In genomic region chr12:37450366-37451156, GRCm38 (mm10) we compare ENCODE assay signal across 9 mouse cellular contexts.
DNase-seq lines count a peak whose midpoint lies in the region; ATAC-seq and TF ChIP-seq lines count a peak whose summit lies in the region.
"Had no signal": no experiment of that assay in that cellular context is flagged by ENCODE, and none has a peak within 500 bp of the region (broad histone marks: within the 10 kb centered on the region; RNA-seq: fewer than 3 reads in every experiment).

No protein-coding gene starts in this region.

- H3K36me3 ChIP-seq in liver, adult 2 months (ENCODE audit: control insufficient read depth, insufficient read depth, low read length): peaks cover 2% of the 10 kb centered on the region; the same call in 1 of the 2 replicates
- H3K36me3 ChIP-seq in liver, embryonic 12.5 days: no peaks in the 10 kb centered on the region
- H3K36me3 ChIP-seq in embryonic facial prominence, embryonic 14.5 days (ENCODE audit: control insufficient read depth, insufficient read depth, low read length): no peaks in the 10 kb centered on the region
- no peaks in the 10 kb centered on the region for H3K36me3 ChIP-seq in neural tube, embryonic 12.5 days
- H3K36me3 ChIP-seq: embryonic facial prominence, embryonic 12.5 days had no signal

- H3K4me2 ChIP-seq in liver, embryonic 12.5 days: no peak overlapping the region
- H3K4me2 ChIP-seq in embryonic facial prominence, embryonic 14.5 days (ENCODE audit: low read depth, low read length): no peak overlapping the region
- H3K4me2 ChIP-seq in neural tube, embryonic 12.5 days (replicated peaks): no peak overlapping the region
- H3K4me2 ChIP-seq: embryonic facial prominence, embryonic 12.5 days had no signal

- no peaks in the 10 kb centered on the region for H3K4me1 ChIP-seq in liver, adult 2 months (ENCODE audit: control insufficient read depth, insufficient read depth, low read length)
- H3K4me1 ChIP-seq in liver, embryonic 12.5 days: no peaks in the 10 kb centered on the region
- no peaks in the 10 kb centered on the region for H3K4me1 ChIP-seq in embryonic facial prominence, embryonic 14.5 days (ENCODE audit: control insufficient read depth, insufficient read depth, low read length)
- H3K4me1 ChIP-seq in neural tube, embryonic 12.5 days: no peaks in the 10 kb centered on the region
- H3K4me1 ChIP-seq: embryonic facial prominence, embryonic 12.5 days had no signal

- no peak for TF ChIP-seq POLR2A in liver, adult 2 months (IDR thresholded peaks at IDR 0.05; ENCODE audit: extremely low read depth, insufficient read depth, low read length)

- no peaks in the 10 kb centered on the region for H3K9me3 ChIP-seq in liver, embryonic 12.5 days (replicated peaks)
- no peaks in the 10 kb centered on the region for H3K9me3 ChIP-seq in embryonic facial prominence, embryonic 14.5 days (ENCODE audit: control insufficient read depth, low read length)
- no peaks in the 10 kb centered on the region for H3K9me3 ChIP-seq in neural tube, embryonic 12.5 days
- H3K9me3 ChIP-seq: embryonic facial prominence, embryonic 12.5 days had no signal

- DNase-seq in liver, adult 2 months (ENCODE audit: extremely low read depth, low read depth, low spot score): peak; percentile 32
- DNase-seq in adrenal gland, postnatal 14 days: peak; percentile 56
- DNase-seq in embryonic facial prominence, embryonic 14.5 days (ENCODE audit: low spot score): peak; percentile 91
- peak; percentile 31 for DNase-seq in induced T-regulatory cell, adult 2 months (ENCODE audit: low read depth)
- DNase-seq in left cerebral cortex, postnatal 36 days (ENCODE audit: low spot score in 2 of 2): peak; percentile 16 to 34

- no peaks in the 10 kb centered on the region for H3K27me3 ChIP-seq in liver, adult 2 months (ENCODE audit: control insufficient read depth, insufficient read depth, low read length)
- no peaks in the 10 kb centered on the region for H3K27me3 ChIP-seq in liver, embryonic 12.5 days (replicated peaks)
- no peaks in the 10 kb centered on the region for H3K27me3 ChIP-seq in embryonic facial prominence, embryonic 14.5 days (replicated peaks; ENCODE audit: control insufficient read depth, insufficient read depth, low read length)
- no peaks in the 10 kb centered on the region for H3K27me3 ChIP-seq in neural tube, embryonic 12.5 days (replicated peaks)
- H3K27me3 ChIP-seq: embryonic facial prominence, embryonic 12.5 days had no signal

- WGBS in liver, adult 2 months: 31% methylated on average over 6 of the region's 6 CpGs
- 11% methylated on average over 6 of the region's 6 CpGs for WGBS in liver, embryonic 12.5 days (ENCODE audit: insufficient replicate concordance)
- WGBS in embryonic facial prominence, embryonic 14.5 days: 11% methylated on average over 6 of the region's 6 CpGs
- 14% methylated on average over 6 of the region's 6 CpGs for WGBS in neural tube, embryonic 12.5 days

- 0 out of 2 replicates have a peak, but pooled peaks have one; percentile 11 for TF ChIP-seq CTCF in liver, adult 2 months (IDR thresholded peaks at IDR 0.05; ENCODE audit: low read depth, low read length)

- no peak overlapping the region for H3K4me3 ChIP-seq in liver, adult 2 months (ENCODE audit: insufficient read depth, low read depth, low read length)
- H3K4me3 ChIP-seq in liver, embryonic 12.5 days: no peak overlapping the region
- no peak overlapping the region for H3K4me3 ChIP-seq in embryonic facial prominence, embryonic 14.5 days (ENCODE audit: low read depth, low read length)
- no peak overlapping the region for H3K4me3 ChIP-seq in neural tube, embryonic 12.5 days
- H3K4me3 ChIP-seq: embryonic facial prominence, embryonic 12.5 days had no signal

- intact Hi-C loops in left cerebral cortex, postnatal 36 days (cut with DNase I): loop anchor here (2.0 kb wide), 1 partner anchor 736 kb away; no protein-coding TSS in a partner anchor

- no peak overlapping the region for H3K9ac ChIP-seq in liver, adult 2 months (ENCODE audit: low read depth, low read length)
- no peak overlapping the region for H3K9ac ChIP-seq in liver, embryonic 12.5 days
- H3K9ac ChIP-seq in embryonic facial prominence, embryonic 14.5 days (ENCODE audit: low read depth, low read length): no peak overlapping the region
- H3K9ac ChIP-seq in neural tube, embryonic 12.5 days: no peak overlapping the region
- H3K9ac ChIP-seq: embryonic facial prominence, embryonic 12.5 days had no signal

- H3K79me2 ChIP-seq in liver, adult 2 months (ENCODE audit: control insufficient read depth, insufficient read depth, low read length): no peaks in the 10 kb centered on the region; the same call in 1 of the 2 replicates

- no peak overlapping the region for H3K27ac ChIP-seq in liver, adult 2 months (replicated peaks; ENCODE audit: insufficient read depth, low read depth, low read length)
- no peak overlapping the region for H3K27ac ChIP-seq in liver, embryonic 12.5 days
- H3K27ac ChIP-seq in embryonic facial prominence, embryonic 14.5 days (replicated peaks; ENCODE audit: low read depth, low read length): no peak overlapping the region
- no peak overlapping the region for H3K27ac ChIP-seq in neural tube, embryonic 12.5 days
- H3K27ac ChIP-seq: embryonic facial prominence, embryonic 12.5 days had no signal

- no peak for ATAC-seq in liver, embryonic 12.5 days
- 0 out of 2 replicates have a peak, but pooled peaks have one; percentile 26 for ATAC-seq in embryonic facial prominence, embryonic 14.5 days (ENCODE audit: low read depth)
- peak; percentile 79 for ATAC-seq in neural tube, embryonic 12.5 days (ENCODE audit: low FRiP score, low read depth)
- ATAC-seq in megakaryocyte, adult 5-6 weeks (ENCODE audit: poor library complexity, severe bottlenecking): no peak

Comparison
In these comparisons a context has a peak if more than half of its experiments do, and no peak if none do; other contexts are left out.
1. DNase-seq: peak in every context shown above with its lines; median percentile 91 in embryonic facial prominence, embryonic 14.5 days; 56 in adrenal gland, postnatal 14 days; 32 in liver, adult 2 months; 31 in induced T-regulatory cell, adult 2 months; 25 in left cerebral cortex, postnatal 36 days.
2. ATAC-seq: peak in embryonic facial prominence, embryonic 14.5 days (single experiment) and neural tube, embryonic 12.5 days (single experiment); none in liver, embryonic 12.5 days (single experiment) and megakaryocyte, adult 5-6 weeks (single experiment).